Mouse (Mus musculus) embryo, embryonic 11 days (tissue): ENCODE results near the gene Bco1.
A peak's percentile ranks its signal among the peaks of the same experiment; 100 is the strongest.

Experiments used
- DNase-seq: peaks from one replicate; pipeline ENCODE4 v3.0.0-alpha.2; 2015

Gene Bco1

GRCm38 (mm10) chr8:117094053-117094452, 1.6 kb upstream of the Bco1 start:
- no peak for DNase-seq

- DNase-seq = no peak
These were observed 1.5 kb downstream of the Bco1 start for GRCm38 (mm10) chr8:117097051-117097563.

GRCm38 (mm10) chr8:117097564-117098191, 2.0 kb downstream of the Bco1 start:
- no peak for DNase-seq

- DNase-seq = peak; percentile 74
These were observed 11.9 kb downstream of the Bco1 start for GRCm38 (mm10) chr8:117107533-117107932.

DNA sequence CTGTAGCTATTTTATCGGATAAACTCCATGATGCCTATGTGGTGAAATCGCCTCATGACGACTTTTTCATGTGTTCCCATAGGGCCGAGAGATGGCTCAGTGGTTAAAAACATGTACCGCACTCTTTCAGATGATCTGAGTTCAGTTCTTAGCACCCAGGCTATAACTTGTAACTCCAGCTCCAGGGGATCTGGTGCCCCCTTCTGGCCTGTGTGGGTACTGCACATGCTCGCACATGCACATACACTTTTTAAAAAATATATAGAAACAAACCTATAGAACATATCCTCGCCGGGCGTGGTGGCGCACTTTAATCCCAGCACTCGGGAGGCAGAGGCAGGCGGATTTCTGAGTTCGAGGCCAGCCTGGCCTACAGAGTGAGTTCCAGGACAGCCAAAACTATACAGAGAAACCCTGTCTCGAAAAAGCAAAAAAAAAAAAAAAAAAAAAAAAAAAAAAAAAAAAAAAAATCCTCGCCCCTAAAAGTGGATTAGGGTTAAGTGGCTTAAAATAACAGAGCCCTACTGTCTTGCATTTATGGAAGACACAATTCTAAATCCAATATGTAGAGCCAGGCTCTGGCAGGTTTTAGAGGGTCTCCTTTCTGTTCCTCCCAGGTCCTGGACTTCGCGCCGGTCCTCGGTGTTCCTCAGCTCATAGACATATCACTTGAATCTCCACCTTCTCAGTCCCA, 13.5 kb downstream of the Bco1 start:
- no peak for DNase-seq

DNA sequence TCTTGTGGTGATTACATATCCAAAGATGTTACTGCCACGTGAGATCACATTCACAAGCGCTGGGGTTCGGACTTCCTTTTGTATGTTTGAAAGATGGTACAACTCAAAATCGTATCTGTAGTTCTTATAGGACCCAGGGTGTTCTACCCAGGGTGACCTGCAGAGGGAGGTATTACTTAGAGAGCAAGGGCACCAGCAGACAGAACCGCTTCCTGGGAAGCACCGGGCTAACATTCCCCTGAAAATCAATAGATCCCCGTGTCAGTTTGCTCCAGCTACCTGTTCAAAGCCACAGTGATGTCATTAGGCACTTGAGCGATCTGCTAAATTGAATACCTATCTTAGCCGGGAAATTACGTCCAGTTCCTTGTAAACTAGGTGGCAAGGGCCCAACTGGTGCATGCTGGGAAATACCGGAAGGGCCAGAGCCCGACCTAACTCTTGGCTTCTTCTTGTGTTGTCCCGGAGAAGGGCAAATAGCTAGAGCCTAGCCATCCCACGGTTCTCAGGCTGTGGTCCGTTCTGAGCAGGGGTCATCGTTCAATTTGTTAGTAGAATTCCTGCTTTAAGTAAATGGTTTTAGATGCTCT, 14.2 kb downstream of the Bco1 start:
- peak; percentile 61 for DNase-seq

DNA sequence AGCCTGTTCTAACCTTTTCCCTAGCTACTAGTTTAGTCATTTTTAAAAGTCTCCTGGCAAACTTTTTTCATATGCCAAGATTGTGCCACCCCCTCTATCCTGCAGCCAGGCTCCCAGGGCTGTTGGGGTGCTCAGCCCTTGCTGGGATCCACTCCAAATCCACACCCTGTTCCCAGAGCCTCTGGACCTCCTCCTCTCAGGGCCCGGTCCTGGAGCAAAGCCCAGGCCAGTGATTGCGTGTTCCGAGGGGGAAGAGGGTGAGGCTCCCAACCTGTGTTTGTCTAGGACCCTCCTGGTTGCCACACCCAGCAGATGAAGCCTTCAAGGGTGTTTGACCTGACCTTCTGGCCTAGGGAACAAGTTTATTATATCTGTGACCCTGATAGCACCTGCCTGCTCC, 16.0 kb downstream of the Bco1 start:
- DNase-seq = no peak

GRCm38 (mm10) chr8:117112261-117112660, 16.6 kb downstream of the Bco1 start:
- DNase-seq = no peak

GRCm38 (mm10) chr8:117115094-117115493, 19.4 kb downstream of the Bco1 start:
- no peak for DNase-seq

- peak; percentile 31 for DNase-seq
These were observed 20.2 kb downstream of the Bco1 start for GRCm38 (mm10) chr8:117115676-117116446.

DNA sequence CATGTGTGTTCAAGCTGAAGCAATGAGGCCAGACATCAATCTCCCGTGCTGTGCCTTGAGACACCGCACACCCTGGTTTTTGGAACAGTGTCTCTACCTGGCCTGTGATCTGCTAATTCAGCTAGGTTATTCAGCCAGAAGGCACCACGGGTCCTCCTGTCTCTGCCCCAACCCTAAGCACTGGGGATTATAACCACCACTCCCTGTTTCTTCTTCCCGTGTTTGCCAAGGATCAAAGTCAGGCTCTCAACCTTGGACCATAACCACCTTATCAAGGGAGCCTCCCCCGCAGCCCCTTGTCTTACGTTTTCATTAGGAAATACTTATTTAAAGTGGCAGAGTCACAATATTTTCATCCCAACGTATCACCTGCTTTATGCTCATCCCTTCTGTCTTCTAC, 20.9 kb downstream of the Bco1 start:
- DNase-seq = no peak

DNA sequence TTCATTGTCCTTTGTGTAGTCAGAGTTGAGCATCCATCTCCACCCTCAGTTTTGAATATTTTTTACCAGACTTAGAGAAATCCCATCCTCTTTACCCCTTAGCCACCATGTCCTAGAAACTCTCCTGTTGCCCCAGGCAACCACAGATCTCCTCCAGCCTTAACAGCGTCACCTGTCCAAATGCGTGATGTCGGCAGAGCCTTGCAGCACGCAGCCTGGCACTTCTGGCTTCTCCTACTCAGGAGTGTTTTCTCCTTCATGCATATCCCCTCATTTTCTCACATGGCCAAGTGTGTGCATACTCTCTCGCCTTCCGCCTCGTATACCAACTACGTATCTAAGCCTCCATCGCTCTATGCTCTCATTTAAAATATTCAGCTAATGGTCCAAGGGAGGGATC, 22.8 kb downstream of the Bco1 start:
- DNase-seq = no peak

- DNase-seq = no peak
These were observed 25.6 kb downstream of the Bco1 start for GRCm38 (mm10) chr8:117121277-117121676.

DNA sequence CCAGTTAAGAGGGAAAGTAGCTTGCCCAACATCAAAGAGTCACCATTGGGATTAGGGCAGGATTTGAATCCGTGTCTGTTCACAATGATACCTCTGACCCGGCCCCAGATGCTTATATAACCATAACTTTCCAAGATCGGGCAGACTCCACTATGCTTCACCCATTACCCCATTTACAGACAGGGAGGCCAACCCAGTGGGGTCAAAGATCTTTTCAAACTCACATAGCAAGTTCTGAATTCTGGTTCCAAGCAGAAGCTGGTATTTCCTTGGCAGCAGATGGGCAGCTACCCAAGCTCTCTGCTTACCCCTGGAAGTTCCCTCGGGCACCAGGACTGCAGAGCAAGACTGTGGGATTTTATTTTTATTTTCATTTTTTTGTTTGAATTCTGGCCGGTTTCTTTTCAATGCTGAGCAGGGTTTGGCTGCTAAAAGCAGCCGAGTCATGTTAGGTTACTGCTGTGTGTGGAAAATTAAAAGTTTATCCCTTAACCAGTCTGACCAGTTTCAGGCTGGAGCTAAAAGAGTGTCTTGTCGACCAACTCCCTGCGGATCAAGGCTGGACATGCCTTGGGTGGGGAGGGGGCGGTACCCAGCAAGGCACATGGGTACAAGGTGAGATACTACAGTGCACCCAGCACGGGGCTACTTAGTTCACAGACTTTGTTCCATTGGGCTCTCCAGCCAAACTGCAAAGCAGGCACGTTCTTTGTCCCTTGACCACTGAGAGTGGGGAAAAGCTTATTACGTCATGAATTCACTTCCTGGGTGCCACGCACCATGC, 28.4 kb downstream of the Bco1 start:
- DNase-seq = no peak

GRCm38 (mm10) chr8:117125854-117126253, 30.2 kb downstream of the Bco1 start:
- DNase-seq = no peak

- no peak for DNase-seq
These were observed 30.8 kb downstream of the Bco1 start for GRCm38 (mm10) chr8:117126411-117126810.

DNA sequence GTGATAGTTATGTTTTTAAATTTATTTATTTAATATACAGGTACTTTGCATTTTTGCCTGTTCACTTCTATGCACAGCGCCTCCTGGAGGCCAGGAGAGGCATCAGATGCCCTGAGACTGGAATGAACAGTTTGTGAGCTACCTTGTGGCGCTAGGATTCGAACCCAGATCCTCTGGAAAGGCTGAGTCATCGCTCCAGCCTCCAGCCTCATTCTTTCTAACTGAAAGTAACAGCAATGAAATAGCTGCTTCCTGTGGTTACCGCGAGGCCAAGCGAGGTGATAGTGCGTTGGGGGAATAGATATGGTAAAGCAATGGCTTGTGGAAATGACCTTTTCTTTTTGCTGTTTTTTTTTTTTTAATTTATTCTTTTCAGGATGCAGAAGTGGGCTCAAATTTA, 31.4 kb downstream of the Bco1 start:
- no peak for DNase-seq

DNA sequence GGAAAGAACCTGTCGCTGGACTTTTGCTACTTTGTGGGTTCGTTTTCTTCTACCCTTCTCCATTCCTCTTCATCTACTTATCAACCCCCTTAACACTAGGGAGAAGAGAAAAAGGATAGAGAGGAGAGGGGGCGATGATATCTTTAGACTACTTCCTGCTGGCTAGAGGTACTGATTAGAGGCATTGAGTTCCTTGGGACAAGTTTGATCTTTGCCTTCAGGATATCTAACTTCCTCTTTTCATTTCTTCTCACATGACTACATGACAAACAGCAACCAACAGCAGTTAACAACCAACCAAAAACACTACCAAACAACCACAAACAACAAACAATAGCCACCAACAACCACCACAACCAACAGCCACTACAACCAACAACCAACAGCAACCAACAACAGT, 38.0 kb downstream of the Bco1 start:
- DNase-seq = no peak

- no peak for DNase-seq
These were observed 40.7 kb downstream of the Bco1 start for GRCm38 (mm10) chr8:117136351-117136750.

GRCm38 (mm10) chr8:117136763-117137162, 41.1 kb downstream of the Bco1 start:
- DNase-seq = no peak

GRCm38 (mm10) chr8:117137357-117137756, 41.7 kb downstream of the Bco1 start:
- no peak for DNase-seq

DNA sequence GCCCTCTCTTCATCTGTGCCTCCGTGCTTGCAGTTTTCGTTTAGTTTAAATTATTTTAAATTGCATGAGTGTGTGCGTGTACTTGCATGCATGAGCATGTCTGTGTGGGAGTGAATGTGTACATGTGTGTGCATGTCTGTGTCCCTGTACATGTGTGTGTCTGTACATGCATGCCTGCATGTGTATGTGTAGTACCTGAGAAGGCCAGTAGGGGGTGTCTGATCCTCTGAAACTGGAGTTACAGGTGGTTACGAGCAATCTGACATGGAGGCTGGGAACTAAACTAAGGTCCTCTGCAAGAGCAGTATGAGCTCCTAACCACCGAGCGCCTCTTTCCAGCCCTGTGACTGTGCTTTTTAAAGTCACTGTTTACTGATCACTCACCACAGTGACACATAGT, 52.9 kb downstream of the Bco1 start:
- DNase-seq = no peak

- no peak for DNase-seq
These were observed 60.5 kb downstream of the Bco1 start for GRCm38 (mm10) chr8:117156149-117156548.
